Mouse (Mus musculus) gastrocnemius, adult 18-20 months (tissue): ENCODE data around the gene Zbtb8a. TPM values are rescaled to one million over a fixed set of nuclear protein-coding genes. Genes with fewer than 3 reads are reported as not detected.

Experiments used
- DNase-seq: peaks from one replicate; pipeline ENCODE4 v3.0.0; 2021; ENCODE audit warnings: low spot score
- total RNA-seq, 2 experiments: library from RNA; stranded (reverse); gene quantifications; 2 replicates each; pipeline ENCODE4 v1.2.3; 2021

Gene Zbtb8a
- total RNA-seq, 2 experiments from 2014 or later, result 0.59 to 0.82 TPM

DNA sequence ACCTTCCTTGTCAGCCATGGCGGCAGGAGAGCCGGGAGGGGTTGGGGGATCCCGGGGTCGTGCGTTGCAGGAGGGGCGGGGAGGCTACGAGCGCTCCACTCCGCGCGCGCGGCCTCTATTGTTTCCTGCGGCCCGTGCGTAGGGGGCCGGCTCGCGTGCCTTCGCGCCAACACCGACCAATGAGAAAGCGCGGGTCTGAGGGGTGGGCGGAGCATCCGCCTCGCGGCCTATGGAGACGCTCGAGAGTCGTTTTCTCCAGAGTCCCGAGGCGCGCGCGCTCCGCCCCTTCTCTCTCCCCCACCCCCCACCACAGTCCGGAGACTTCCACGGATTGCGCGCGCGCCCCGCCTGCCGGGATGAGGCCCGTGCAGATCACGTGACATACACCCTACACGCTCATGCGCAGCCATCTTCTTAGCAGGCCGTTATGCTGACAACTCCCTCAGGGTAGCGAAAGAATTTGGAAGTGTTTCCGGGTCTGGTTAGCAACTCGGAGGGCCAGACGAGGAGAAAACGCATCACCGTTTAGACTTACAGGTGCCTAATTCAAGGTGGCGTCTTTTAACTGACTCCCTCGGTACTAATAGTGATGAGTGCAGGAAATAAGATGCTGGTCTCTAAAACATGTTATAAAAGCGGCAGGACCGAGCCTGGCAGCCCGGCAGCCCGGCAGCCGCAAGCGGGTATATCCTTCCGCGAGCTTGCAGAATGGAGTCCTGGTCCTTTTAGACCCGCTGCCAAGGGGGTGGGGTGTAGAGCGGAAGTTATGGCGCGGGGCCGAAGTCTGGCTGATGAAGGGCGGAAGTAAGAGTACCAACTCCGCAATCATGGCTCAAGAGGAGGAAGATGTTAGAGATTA lies 42.5 kb downstream of the Zbtb8a start, which contains the start of the genes Rbbp4 and Zbtb8os:
Gene Rbbp4 (minus strand): TSS at position 155 of the 859 bp plus-strand sequence.
Gene Zbtb8os (plus strand): TSS at position 480 of the 859 bp plus-strand sequence.
- DNase-seq, result peak; percentile 95

DNA sequence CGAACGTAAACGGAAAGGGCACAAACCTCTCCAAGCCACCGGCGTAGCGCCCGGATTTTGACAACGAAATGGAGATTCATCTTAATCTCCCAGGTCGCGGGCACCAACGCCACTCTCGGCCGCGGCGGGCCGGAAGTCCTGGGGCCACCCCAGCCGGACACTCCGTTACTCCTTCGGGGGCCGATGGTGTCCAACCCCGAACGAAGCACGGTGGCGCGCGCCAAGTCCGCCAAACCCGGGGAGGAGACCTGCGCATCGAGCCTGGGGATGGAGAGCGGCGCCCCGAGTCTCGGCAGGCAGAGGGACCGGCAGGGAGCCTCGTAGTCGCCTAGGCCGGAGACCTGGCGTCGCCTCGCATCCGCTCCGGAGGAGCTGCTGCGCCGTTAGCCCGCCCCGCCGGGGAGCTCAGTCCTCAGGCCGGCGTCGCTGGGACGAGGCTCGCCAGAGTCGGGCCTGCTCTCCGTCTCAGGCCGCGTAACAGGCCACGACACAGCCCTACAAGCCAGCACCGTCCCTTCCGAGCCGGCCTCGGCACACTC lies 43.2 kb downstream of the Zbtb8a start:
- DNase-seq, result no peak

DNA sequence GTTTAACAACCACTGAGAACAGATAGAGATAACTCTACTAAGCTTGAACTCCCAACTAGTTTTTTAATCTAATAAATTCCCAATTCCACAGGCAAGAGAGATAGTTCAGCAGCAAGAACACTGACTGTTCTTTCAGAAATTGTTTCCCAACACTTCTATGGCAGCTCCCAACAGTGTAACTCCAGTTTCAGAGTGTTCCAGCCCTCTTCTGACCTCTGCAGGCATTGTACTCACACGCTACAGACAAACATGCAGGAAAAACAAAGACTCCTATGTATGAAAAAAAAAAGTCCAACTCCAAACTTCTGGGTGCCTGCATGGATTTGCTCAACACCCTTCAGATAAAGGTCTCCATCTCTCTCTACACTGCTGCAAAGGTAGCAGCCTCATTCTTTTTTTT lies 45.1 kb downstream of the Zbtb8a start:
- DNase-seq, result no peak

DNA sequence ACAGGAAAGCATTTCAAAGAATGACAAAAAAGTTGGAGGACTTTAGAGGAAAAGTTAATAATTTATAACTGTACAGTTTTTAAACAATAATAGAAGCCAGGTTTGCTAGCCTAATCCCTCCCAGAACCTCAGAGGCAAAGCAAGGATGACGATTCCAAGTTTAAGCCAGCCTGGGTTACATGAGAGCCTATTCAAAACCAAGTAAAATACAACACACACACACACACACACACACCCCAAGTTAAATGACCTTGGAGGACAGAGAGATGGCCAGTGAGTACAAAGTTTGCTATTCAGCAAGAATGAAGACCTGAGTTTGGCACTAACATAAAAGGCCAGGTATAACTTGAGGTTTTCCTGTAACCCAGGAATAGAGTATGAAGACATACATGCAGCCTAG lies 51.7 kb downstream of the Zbtb8a start:
- DNase-seq, result no peak

GRCm38 (mm10) chr4:129324756-129325155 lies 53.2 kb downstream of the Zbtb8a start:
- no peak for DNase-seq

DNA sequence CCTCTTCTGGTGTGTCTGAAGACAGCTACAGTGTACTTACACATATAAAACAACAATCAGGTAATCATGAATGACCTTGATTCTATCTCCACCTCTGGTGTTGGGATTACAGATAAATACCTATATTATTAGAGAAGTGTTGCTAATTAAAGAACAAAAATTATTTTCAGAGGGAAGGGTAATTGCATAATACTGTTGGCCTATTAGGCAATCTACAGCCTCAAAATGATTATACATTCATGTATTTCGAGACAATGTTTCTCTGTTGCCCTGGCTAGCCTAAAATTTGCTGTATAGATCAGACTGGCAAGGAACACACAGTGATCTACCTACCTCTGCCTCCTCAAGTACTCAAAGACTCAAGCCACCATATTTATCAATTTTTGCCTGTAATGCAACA lies 54.4 kb downstream of the Zbtb8a start:
- no peak for DNase-seq

DNA sequence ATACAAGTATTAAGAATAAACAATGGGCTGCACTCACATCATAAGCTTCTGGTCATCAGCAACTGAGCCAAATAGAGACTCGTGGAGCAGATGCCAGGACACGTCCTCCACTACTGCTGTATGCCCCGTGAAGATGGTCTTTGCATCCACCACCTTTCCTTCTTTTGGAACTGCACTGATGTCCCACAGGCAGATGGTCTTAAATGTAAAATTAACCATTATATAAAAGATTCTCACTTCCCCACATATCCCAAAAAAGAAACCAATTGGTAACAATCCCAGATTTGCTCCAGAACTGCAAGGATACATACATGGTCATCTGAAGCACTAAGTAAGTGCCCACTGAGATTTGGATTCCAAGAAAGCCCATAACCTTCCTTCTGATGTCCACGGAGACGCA lies 55.9 kb downstream of the Zbtb8a start:
- no peak for DNase-seq

DNA sequence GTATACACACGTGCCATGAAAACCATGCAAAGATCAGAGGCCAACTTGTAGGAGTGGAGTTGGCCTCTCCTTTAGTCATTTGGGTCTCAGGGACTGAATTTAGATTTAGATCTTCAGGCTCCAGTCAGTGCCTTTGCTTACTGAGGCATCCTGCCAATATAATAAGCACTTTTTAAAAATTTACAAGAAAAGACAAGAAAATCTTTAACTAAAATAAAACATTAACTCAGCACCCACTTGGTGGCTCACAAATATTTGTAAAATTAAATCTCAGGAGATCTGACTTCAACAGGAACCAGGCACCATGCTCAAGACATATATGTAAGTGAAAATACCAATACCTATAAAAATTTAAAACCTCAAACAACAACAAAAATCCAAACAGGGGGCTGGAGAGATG lies 57.0 kb downstream of the Zbtb8a start:
- DNase-seq, result no peak

DNA sequence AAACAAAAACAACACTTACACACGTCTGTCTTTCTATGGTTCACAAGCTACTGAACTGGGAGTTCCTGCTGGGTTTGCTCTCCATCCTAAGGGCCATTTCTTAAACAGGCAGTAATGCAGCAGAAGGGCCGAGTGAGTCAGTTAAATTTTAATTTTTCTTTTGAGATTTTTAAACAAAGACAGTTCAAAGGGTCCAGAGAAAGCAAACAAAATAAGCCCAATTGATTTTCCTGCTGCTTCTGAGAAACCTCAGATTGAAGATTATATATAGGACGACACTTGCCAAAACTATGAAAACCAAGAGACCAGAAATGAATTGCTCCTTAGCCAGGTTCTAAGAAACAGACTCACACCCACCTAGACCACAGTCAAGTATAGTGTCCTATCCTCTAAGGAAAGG lies 64.0 kb downstream of the Zbtb8a start:
- no peak for DNase-seq

GRCm38 (mm10) chr4:129307936-129308335 lies 70.0 kb downstream of the Zbtb8a start:
- no peak for DNase-seq

DNA sequence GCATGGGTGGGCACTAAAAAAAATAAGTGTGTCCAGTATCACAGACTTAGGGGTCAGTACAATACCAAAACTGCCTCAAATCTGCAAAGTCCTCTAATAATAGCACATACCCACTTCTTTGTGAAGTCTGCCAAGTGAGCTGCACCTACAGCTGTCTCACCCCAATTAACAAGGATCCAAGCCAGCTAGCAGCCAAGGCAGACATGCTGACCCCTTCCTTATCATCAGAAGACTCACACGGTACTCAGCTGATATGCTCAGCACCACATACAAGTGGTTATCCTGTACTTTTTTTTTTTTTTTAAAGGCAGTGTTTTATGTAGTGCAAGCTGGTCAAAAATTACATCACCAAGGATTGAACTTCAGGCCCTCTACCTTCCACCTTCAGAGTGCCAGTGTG lies 73.6 kb downstream of the Zbtb8a start:
- DNase-seq, result no peak

- peak; percentile 18 for DNase-seq
These were observed 74.1 kb downstream of the Zbtb8a start for GRCm38 (mm10) chr4:129303816-129304215.

Other genes with a start within 250 kb of the Zbtb8a start
- gene Fndc5, start 241.1 kb downstream of the Zbtb8a start, total RNA-seq, result 10 to 100 TPM; 67.3 to 72.7 TPM
- gene S100pbp, start 188.4 kb downstream of the Zbtb8a start, total RNA-seq, result 1 to 10 TPM; 2.9 to 4.1 TPM
- 10 to 100 TPM; 38.8 to 39.5 TPM for gene Yars, start 188.4 kb downstream of the Zbtb8a start, total RNA-seq
- 1 to 10 TPM; 1.4 to 1.8 TPM for gene C77080, start 116.7 kb downstream of the Zbtb8a start, total RNA-seq
- 10 to 100 TPM; 49.2 to 49.5 TPM for gene Sync, start 90.5 kb downstream of the Zbtb8a start, total RNA-seq
- 10 to 100 TPM; 34.6 to 45.1 TPM for gene Rbbp4, start 42.7 kb downstream of the Zbtb8a start, total RNA-seq
- 10 to 100 TPM; 24.9 to 30.2 TPM for gene Zbtb8os, start 42.4 kb downstream of the Zbtb8a start, total RNA-seq
- not detected for gene Zbtb8b, start 62.7 kb upstream of the Zbtb8a start, total RNA-seq
- gene Bsdc1, start 83.5 kb upstream of the Zbtb8a start, total RNA-seq, result 10 to 100 TPM; 36.4 to 41.2 TPM
- gene Tssk3, start 112.9 kb upstream of the Zbtb8a start, total RNA-seq, result not detected
- gene Fam229a, start 113.1 kb upstream of the Zbtb8a start, total RNA-seq, result not detected
- gene Marcksl1, start 135.5 kb upstream of the Zbtb8a start, total RNA-seq, result 1 to 10 TPM in 1 of 2 experiments, under 1 TPM in 1; 0.64 to 1.1 TPM
- 1 to 10 TPM; 7.7 to 8.2 TPM for gene Hdac1, start 164.6 kb upstream of the Zbtb8a start, total RNA-seq
- gene Lck, start 195.5 kb upstream of the Zbtb8a start, total RNA-seq, result not detected
- not detected for gene Fam167b, start 200.4 kb upstream of the Zbtb8a start, total RNA-seq
- 100 to 1,000 TPM; 132 to 136 TPM for gene Eif3i, start 222.5 kb upstream of the Zbtb8a start, total RNA-seq
- gene Tmem234, start 222.6 kb upstream of the Zbtb8a start, total RNA-seq, result 10 to 100 TPM; 28.8 to 32.9 TPM
- gene Dcdc2b, start 236.1 kb upstream of the Zbtb8a start, total RNA-seq, result under 1 TPM; 0.71 to 0.84 TPM
- 1 to 10 TPM; 7.4 to 8.8 TPM for gene Iqcc, start 241.0 kb upstream of the Zbtb8a start, total RNA-seq
- gene Ccdc28b, start 245.8 kb upstream of the Zbtb8a start, total RNA-seq, result 10 to 100 TPM; 28.7 to 29.2 TPM